Mouse (Mus musculus): ENCODE data around the gene Osbpl8.
"Not testable (repeated sequence)": the region's sequence is repeated elsewhere in the genome, so short reads cannot be mapped to it uniquely, and the experiment has no call there.

The Osbpl8 gene

DNA sequence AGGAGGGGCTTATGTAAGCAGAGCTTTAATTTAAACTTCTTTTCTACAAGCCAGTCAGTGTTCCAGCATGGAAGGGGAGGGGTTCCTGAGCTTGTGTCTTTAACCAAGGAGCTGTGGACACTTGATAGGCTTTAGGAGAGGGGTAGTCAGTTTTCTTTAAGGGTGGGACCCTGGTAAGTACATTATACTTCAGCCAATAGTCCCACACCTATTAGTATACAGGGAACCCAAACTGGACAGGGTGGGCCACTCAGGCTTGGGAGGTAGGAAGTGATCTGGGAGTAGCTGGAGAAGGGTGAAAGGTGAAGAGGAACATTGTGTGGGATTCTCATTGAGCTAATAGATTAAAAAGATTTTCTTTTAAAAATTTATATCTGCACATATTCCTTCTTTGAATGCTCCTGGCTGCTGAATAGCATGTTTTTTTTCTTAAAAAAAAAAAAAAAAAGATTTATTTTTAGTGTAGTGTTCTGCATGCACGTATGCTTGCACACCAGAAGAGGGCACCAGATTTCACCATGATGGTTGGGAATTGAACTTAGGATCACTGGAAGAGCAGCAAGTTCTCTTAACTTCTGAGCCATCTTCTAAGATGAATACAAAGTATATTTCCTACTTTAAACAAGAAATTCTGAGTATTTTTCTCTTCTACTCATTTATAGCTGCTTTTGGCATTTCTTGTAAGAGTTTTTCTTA lies 21.2 kb downstream of the Osbpl8 start:
- DNase-seq (ENCODE audit: low spot score) = no peak

DNA sequence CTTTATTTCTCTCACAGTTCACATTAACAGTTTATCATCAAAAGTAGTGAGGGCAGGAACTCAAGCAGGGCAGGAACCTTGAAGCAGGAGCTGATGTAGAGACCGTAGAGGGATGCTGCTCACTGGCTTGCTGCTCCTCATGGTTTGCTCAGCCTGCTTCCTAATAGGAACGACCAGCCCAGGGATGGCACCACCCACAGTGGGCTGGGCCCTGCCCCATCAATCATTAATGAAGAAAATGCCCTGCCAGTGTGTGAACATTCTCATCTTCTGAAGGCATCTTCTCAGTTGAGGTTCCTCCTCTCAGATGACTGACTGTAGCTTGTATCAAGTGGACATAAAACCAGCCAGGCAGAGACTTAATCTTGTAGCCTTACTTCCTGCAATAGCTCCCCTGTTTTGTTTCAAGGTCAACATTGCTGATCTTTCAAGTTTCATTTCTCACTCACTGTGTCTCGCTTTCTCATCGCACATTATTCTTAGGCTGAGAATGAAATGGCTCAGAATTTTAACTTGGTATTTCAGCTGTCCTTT lies 24.5 kb downstream of the Osbpl8 start:
- no peak for DNase-seq (ENCODE audit: low spot score)

DNA sequence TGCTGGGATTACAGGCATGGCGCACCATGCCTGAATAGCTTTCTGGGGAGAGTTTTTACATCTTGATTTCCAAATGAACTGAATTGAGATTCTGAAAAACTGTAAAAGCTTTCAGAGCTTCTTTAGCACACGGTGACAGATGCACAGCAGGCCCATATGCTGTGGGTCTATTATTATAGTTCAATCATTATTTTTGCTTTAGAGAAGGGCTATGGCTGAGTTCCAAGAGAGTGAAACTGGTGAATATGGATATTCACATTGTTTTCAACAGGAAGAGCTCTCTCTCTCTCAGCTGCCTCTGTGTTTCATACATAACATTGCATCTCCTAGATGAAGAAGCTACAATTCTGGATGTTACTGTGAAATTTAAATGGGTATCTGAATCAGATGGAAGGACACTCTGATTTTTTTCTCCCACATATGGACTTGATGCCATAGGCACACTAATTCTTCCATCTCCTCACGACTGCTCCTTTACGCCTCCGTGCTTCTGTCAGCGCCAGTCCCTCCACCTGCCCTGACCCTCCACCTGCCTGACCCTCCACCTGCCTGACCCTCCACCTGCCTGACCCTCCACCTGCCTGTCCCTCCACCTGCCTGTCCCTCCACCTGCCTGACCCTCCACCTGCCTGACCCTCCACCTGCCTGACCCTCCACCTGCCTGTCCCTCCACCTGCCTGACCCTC lies 25.7 kb downstream of the Osbpl8 start:
- DNase-seq (ENCODE audit: low spot score) = no peak

DNA sequence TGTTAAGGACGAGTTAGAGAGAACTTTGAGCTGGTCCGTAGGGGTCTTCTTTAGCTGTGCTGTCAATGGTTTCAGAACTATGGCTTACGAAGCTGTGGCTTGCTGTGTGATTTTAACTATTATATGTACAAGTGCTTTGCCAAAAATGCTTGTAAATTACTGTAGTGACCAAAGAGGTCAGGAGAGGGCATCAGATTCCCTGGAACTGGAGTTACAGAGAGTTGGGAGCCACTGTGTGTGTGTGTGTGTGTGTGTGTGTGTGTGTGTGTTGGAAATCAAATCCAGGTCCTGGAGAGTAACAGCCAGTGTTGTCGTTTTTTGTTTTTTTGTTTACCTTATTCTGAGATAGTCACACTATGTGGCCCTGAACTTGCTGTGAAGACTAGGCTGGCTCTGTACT lies 29.0 kb downstream of the Osbpl8 start:
- DNase-seq (ENCODE audit: low spot score) = no peak

DNA sequence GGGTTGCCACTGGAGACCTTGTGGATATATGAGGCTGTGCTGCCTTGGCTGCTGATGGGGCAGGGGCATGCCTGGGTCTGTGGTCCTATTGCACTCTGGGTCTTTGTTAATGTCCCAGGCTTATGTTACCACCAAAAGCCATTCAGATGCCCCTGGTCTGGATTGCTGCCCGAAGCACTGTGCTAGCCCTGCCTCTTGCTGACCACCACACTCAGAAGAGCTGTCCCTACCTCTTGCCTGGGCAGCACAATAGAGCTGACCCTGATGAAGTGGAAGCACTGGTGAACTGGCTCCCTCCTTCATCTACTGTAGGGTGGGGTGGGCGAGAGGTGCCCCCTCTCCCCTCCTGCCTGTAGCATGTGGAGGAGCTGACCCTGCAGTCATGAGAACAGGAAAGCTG lies 31.6 kb downstream of the Osbpl8 start:
- no peak for DNase-seq (ENCODE audit: low spot score)

DNA sequence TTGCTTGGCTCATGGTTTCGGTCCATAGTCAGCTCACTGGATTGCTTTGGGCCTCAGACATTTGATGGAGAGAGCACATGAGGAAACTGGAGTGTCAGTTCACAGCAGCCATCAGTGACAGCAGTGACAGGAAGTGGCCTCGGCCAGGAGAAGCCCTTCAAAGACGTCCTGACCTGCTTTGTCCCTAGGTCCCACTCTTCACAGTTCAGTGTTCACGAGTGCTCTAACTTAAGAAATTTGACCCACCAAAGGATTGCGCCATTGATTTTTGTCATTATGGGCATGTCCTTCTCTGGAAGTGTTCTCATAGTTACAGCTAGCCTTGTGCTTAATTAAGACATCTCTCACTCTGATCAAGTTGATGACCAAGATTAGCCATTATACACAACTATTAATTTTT lies 34.2 kb downstream of the Osbpl8 start:
- DNase-seq (ENCODE audit: low spot score) = not testable (repeated sequence)

DNA sequence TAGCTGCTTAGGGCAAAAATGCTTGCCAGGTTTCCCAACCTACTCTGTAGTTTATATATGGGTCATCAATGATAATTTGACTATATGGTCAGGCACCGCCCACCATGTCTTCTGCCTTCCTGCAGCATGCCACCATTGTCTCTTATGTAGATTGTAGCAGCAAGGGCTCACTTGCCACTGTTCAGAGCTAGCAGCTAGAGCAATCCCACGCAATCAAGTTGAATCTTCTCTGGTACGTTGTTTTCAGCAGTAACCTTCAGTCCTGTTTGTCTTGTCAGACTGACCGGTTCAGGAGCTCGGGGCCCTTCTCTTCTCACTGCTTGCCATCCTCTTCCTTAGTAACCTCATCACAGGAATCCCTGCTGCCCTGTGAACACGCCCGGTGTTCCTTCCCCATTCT lies 36.6 kb downstream of the Osbpl8 start:
- DNase-seq (ENCODE audit: low spot score) = no peak

DNA sequence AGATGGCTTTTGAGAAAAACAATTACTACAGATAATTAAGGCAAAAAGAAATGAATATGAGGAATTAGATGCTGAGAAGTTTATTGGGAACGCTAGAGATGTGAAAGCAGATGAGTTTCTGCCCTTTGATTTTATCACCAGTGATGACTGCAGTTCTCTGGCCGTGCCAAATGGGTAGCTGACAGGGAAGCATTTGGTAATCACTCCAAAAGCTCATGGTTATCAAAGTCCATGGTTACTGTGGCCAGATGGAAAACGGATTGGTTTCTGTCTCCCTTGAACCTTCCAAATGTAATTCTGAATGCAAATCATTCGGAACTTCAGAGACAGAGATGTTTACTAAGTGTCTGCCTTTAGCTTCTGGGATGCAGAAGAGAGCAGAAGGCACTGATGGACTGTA lies 37.1 kb downstream of the Osbpl8 start:
- DNase-seq (ENCODE audit: low spot score) = no peak

DNA sequence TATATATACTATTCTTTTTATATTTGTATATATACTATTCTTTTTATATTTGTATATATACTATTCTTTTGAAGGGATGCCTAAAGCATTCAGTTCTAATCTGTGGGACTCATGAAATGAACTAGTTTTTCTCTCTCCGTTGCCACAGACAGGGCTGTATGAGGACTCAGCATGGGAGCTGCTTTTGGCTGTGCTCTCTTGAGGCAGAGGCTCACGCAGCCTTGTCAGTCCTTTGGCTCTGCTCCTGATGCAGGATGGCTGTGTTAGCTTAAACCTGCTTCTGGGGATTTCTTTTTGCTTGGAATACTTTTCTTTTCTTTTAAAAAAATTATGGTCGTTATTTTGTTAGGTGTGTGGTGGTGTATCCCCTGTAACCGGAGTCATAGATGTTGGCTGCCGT lies 39.5 kb downstream of the Osbpl8 start:
- no peak for DNase-seq (ENCODE audit: low spot score)

DNA sequence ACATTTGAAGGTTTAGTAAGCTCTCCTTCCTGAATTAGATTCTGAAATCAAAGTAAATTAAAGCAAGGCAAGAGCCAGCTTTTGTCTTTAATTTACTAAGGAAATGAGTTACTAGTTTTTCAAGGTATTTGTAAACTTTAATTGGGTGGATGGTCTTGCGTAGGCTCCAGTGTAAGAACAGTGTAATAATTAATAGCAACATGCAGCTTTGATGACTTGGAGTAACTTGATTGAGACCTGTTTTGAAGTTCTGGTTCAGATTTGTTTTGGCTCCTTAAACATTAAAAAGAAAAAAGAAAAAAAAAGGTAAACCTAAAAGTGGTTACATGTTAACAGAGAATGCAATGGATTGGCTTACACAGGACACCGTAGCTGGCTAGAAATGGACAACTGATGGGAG lies 40.9 kb downstream of the Osbpl8 start:
- no peak for DNase-seq (ENCODE audit: low spot score)

DNA sequence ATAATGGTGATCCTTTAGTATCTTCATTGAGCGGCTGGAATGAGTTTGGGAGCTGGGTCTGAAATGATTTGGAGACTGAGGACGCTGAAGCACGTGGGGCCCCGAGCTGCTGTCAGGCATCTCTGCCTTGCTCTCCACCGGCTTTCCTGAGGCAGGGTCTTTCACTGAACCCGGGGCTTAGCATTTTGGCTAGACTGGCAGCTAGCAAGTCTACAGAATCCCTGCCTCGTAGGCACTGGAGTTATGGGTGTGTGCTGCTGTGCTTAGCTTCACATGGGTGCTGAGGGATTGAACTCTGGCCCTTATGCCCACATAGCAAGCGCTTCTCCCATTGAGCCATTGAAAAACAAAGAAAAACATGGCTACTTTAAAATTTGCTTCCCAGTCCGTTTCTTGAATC lies 42.8 kb downstream of the Osbpl8 start:
- no peak for DNase-seq (ENCODE audit: low spot score)

DNA sequence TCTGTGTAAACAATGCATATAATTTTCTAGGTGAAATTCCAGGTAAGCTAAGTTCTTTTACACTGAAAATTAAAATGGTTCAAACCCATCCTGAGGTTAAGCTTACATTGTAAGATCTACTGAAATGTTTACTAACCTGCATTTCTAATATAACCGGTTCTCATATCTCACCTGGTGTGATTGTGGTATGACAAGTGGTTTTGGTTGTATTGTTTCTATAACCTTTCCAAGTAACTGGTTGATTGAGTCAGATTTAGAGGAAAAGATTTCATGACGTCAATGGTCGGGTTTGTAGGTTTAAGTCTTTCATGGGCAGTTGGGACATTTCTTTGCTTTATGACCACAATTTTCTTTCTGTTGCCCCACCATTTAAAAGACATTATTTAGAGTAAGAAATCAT lies 49.5 kb downstream of the Osbpl8 start:
- peak; percentile 42 for DNase-seq (ENCODE audit: low spot score)

DNA sequence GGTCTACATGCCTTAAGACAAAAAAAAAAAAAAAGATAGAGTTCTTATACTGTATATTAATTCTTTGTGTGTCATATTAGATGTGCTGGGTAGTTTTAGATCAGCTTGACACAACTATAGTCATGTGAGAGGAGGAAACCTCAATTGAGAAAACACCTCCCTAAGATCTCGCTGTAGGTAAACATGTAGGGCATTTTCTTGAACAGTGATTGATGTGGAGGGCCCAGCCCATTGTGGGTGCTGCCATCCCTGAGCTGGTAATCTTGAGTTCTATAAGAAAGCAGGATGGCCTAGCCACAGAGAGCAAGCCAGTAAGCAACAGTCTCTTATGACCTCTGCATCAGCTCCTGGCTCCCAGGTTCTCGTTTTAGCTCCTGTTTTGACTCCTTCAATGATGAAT lies 50.1 kb downstream of the Osbpl8 start:
- peak; percentile 18 for DNase-seq (ENCODE audit: low spot score)

DNA sequence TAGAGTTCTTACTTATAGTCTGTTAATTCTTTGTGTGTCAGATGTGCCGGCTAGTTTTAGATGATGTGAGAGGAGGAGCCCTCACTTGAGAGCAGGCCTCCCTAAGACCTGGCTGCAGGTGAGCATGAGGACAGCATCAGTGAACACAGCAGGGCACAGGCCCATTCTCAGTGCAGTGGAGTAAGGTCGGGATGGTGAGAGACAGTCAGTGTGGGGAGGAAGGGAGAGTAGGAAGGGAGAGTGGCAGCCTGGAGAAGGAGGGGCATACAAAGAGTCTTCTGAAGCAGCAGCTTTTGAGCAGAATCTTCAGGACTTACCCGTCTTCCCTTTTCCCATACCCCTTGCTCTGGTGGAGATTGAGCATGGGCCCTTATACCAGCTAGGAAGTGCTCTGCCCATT lies 51.0 kb downstream of the Osbpl8 start:
- no peak for DNase-seq (ENCODE audit: low spot score)

DNA sequence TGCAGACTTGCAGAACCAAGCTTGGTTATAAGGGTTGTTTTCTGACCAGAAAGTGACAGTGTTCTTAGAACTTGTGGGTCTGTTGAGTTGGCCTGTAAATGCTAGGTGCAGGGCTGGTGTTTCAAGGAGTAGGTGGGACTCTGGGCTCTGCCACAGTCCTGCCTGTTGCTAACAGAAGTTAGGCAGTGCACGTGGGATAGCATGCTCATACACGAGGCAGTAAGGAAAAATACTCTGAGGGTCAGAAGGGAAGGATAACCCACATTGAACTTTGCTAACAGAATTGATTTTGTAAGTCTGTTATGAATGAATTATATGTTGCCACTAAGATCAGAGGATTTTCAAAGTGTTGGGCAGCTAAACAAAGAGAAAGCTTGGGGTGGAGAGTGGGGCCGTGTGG lies 51.6 kb downstream of the Osbpl8 start:
- no peak for DNase-seq (ENCODE audit: low spot score)

DNA sequence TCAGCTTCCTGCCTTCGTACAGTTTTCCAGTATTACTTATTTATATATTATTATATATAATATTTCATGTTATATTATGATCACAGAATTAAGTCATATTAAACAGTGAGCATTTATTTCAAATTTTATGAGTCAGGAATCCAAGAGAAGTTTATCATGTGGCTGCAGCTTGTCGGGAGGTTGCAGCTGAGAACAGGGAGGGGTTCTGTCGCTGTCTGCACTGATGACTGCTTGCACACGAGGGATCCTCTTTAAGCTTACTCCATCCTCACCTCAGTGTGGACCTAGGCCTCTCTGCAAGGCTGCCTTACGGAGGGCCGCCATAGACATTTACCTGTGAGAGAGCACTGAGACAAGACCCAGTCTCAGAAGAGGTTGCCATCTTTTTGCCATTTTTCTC lies 58.0 kb downstream of the Osbpl8 start:
- DNase-seq (ENCODE audit: low spot score) = no peak

DNA sequence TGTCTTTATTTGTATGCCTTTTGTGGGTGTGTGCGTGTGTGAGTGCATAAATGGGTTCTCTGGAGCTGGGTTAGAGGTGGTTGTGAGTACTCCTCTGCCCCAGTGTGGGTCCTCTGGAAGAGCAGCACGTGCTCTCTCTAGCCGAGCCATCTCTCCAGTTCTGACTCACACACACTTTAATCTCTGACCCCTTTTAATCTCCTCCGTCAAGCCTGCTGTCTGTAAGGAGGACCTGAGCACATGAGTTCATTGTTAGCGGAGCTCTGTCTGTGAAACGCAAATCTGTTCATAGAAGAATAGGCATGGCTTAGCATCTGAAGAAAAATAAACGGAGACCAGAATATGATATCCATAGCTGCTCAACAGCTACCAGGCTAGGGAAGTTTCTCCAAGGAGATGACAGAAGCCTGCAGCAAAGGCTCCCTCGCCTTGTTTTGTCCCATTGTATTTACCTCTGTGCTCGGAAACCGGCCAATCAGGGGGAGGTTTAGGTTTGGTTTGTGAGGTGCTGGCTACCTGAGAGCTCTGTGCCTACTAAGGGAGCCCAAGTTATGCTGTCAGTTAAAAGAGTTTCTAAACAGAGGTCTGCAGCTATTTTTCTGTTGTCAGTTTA lies 58.8 kb downstream of the Osbpl8 start:
- no peak for DNase-seq (ENCODE audit: low spot score)

DNA sequence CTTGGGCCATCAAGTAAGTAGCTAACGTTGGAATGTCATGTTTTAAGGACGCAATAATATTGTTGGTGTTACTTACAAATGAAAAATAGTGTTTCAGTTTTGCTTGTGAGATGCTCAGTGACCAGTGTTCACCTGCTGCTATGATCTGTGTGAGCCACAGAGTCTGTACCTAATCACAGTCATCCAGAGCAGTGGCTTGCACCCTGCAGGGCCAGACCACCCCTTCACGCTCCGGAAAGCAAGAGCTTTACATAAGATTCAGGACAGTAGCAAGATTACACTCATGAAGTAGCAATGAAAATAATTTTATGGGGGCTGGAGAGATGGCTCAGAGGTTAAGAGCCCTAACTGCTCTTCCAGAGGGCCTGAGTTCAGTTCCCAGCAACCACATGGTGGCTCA lies 60.1 kb downstream of the Osbpl8 start:
- DNase-seq (ENCODE audit: low spot score) = no peak

DNA sequence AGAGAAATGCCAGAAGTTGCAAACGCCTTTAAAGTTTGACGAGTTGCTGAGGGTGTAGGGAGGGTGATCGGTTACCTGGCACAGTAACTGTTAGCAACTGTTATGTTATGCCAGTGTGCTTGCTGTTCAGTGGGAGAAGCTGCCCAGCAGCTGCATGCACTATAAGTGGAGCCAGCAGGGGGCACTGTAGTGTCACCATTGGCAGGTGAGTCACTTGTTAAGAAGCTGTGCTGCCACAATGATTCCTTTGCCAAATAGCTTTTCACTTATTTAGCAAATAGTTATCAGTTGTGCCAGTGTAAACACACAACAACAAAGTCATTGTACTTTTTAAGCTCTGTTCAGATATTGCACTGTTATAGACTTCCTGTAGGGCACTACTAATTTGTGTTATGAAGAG lies 62.0 kb downstream of the Osbpl8 start:
- peak; percentile 90 for DNase-seq (ENCODE audit: low spot score)

DNA sequence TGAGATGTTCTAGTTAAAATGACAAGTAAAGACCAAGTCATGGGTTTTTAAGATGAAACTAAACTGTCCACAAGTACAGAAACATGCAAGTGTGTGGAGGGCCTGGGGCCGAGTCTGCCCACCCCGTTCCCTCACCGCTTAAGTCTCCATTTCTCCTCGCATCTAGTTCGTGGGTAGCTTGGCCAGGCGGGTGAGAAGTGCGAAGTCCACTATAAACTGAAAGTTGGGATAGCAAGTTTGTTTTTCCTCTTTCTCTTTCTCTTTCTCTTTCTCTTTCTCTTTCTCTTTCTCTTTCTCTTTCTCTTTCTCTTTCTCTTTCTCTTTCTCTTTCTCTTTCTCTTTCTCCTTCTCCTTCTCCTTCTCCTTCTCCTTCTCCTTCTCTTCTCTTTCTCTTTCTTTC lies 67.7 kb downstream of the Osbpl8 start:
- not testable (repeated sequence) for DNase-seq (ENCODE audit: low spot score)

DNA sequence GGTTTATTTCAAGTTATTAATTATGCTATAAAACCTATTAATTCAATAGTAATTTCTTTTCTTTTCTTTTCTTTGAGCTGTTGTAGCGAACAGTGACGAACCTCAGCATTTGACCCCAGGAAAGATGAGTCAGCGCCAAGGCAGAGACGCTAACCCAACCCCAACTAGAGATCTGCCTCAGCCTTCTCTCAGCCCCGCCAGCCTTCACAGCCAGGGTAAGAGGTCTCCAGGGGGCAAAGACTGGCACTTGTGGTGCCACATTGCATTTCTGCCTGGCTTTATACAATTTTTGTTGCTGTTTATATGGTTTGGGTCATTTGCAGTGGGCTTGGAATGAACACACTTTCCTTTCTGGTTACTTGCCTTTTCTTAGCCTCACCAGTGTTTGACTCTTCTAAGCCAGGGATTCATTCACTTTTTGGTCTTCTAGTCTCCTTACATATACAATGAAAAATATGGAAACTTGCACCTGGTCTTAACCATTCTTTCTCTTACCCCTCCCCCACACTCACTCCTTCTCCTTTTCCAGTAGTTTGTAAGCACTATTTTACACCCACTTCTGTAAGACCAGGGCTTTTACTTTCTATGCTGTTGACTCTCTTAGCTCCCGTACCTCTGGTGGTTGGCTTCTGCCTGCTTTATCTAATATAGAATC lies 69.1 kb downstream of the Osbpl8 start:
- DNase-seq (ENCODE audit: low spot score) = no peak

DNA sequence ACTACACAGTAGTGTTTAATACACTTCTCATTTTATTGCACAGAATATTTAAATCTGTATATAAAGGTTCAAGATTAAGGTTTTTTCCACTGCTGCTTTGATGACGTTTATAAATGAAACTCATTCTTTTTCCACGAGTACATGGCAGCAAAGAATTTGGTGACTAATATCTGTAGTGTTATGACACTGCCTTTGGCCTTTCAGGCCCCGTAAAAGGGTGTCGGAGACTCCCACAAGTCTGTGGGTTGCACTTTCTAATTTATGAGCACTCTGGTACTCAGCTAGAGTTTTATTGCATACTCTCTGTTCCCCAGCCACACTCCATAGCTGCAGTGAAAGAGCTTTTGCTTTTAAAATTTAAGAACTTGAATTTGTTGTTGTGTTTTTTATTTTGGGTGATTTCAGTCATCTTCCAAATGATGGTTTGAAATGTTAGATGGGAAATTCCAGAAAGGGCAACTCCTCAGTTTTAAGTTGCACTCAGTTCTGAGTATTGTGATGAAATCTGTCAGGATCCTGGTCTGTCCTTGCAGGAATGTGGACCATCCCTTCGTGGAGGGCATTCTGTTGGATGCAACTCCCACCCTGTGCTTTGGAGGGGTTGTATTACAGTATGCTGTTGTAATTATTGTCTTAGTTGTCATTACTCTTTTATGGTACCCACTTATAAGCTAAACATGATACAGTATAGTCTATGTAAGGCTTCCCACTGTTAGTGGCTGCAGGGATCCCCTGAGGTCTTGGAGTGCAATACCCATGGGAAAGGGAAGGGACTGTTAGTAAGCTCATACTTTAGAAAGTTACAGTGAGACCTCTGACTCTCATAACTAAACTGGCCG lies 70.1 kb downstream of the Osbpl8 start:
- no peak for DNase-seq (ENCODE audit: low spot score)
